Mouse (Mus musculus): Measurements from ENCODE around the gene Rpp25.

DNA sequence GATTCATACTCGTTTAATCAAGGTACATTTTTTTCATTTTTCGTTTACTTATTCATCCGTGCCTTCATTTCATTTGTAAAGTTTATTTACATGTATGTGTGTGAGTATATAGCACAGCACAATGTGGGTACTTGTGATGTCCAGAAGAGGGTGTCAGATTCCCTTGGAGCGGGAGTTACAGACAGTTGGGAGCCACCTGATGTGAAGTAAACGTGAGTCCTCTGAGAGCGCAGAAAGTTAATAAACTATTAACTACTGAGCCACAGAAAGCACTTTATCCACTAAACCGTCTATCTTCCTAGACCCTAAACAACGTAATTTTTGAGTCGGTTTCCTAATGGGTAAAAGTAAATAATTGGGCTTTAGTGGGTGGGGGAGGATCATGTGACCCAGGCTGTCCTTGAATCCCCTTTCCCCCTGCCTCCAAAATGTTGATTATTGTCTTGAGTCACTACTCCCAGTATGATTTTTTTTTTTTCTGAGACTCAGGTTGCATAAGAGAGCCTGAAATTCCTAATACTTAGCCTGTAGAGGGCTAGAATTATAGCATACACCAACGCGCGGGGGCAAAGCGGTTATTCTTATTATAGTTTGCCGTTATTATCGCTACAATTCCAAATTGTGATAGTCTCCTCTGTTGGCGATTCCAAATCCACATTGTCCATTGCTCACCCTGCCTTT lies 16.7 kb downstream of the Rpp25 start:
- TF ChIP-seq ZC3H11A (IDR thresholded peaks at IDR 0.05; ENCODE audit: borderline replicate concordance, low read depth, low read length) (no peak), CHD2 (IDR thresholded peaks at IDR 0.05; ENCODE audit: low read depth, low read length) (no peak), MAFK (IDR thresholded peaks at IDR 0.05; ENCODE audit: insufficient read depth, low read depth, low read length) (no peak), ZNF384 (IDR thresholded peaks at IDR 0.05; ENCODE audit: low read depth, low read length) (no peak)
